Mouse (Mus musculus): ENCODE data around the gene Fmo6. TPM values are rescaled to one million over a fixed set of nuclear protein-coding genes. Genes with fewer than 3 reads are reported as not detected.

Fmo6 gene
- polyA plus RNA-seq (2015; fragmentation: Nextera tagmentation; extraction: Ambion mirVana), result 0.09 and 0.12 TPM in 2 replicates

DNA sequence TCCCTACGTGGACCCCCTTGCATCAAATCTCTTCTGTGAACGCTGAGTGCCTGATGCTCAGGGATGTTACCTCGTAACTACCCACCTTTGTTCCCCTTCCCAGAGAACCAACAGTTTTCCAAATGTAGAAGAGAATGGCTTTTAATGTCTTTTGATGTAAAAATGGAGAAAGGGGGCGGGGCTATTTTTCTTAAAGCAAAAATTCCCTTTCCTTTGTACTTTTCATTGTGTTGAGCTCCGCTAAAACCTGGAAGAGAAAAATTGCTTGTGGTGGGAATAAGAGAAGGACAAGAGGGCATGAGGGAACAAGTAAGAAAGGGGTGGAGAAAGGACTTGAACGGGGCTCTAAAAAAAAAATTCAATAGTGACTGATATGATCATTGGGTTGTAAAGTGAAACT is at the start of gene Fmo6:
TSS of gene Fmo6 (minus strand) at position 101 of the 400 bp plus-strand sequence.

DNA sequence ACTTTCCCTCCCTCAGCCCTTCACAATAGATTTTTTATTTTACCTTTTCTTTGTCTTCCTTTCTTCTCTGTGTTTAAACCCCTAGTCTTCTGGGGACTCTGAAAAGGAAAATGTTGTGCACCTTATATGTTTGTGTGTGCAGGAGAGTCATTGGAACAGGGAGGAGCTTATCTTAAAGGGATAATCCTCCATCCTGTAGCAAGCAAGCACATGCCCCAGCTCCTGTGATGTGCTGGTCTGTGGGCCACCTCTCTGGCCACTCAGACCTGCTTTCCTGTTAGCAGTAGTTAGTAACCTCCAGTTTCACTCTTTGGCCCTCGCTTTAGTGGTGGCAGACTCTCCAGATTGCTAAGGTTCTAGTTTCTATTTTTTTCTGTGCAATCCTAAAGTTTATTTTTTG is 47.1 kb upstream of the Fmo6 start, which contains the start of gene Fmo3:
TSS of gene Fmo3 (minus strand) at position 101 of the 400 bp plus-strand sequence.

DNA sequence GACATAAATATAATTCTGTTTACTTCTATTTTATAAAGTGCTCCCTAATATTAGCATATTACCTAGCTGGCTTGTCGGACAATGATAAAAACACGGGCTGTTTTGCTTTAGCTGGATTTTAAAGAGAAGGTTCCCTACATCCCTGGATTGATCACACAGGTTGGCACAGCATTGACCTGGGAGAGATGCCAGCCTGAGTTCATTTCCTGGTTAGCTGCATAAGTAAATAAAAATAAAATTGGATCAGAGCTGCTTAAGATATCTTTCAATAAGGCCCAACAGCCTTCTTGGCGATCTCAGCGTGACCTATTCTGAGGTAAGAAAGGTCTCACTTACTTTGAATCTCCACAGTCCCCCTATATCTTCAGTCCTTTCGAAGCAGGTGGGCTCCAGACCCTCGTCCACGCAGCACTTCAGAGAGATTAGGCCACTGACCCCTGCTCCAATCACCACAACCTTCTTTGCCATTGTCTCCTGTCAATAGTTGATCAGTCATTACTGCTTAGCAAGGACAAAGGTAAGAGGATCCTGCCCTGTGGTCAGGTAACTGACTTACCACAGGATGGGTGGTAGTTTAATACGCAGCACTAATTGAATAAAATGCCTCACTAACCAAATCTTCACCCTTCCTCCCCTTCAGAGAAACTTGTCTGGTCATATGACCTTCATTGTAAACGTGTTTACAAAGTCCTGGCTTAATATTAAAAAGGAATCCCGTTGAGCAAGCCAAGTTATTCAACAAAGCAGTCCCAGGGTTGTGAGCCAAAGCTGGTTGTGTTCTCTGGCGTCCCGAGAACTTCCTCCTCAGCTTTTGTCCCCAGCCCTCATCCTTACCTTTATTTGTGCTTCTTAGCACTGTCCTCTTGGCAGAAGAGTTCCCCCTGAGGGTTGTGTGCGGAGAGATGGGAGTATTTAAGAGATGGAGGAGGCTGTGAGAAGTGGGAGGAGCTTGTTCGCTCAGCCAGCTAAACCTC is 39.2 kb downstream of the Fmo6 start, which contains the start of gene Fmo2:
TSS of gene Fmo2 (minus strand) at position 889 of the 974 bp plus-strand sequence.

Other genes with a start within 250 kb of the Fmo6 start
- 58.9 and 65.2 TPM in 2 replicates for gene Prrc2c, start 197.0 kb downstream of the Fmo6 start, polyA plus RNA-seq (2015; fragmentation: Nextera tagmentation; extraction: Ambion mirVana)
- gene Fmo4, start 123.5 kb downstream of the Fmo6 start, polyA plus RNA-seq (2015; fragmentation: Nextera tagmentation; extraction: Ambion mirVana), result 0.15 and 0.22 TPM in 2 replicates
- gene Fmo1, start 70.9 kb downstream of the Fmo6 start, polyA plus RNA-seq (2015; fragmentation: Nextera tagmentation; extraction: Ambion mirVana), result 80.5 and 106 TPM in 2 replicates
- gene Fmo2, start 38.8 kb downstream of the Fmo6 start, polyA plus RNA-seq (2015; fragmentation: Nextera tagmentation; extraction: Ambion mirVana), result 2.0 and 2.8 TPM in 2 replicates
- gene Fmo3, start 47.0 kb upstream of the Fmo6 start, polyA plus RNA-seq (2015; fragmentation: Nextera tagmentation; extraction: Ambion mirVana), result not detected in 2 replicates
- not detected in 2 replicates for gene Mroh9, start 148.2 kb upstream of the Fmo6 start, polyA plus RNA-seq (2015; fragmentation: Nextera tagmentation; extraction: Ambion mirVana)

All from skeletal muscle tissue, postnatal 0 days (tissue).